Mouse (Mus musculus): ENCODE measurements around the gene Kir3dl2.
"Not testable (repeated sequence)": the region's sequence is repeated elsewhere in the genome, so short reads cannot be mapped to it uniquely, and the experiment has no call there.

Kir3dl2 gene

GRCm38 (mm10) chrX:136543956-136544355 lies at the start of gene Kir3dl2:
Kir3dl2 (minus strand) TSS chrX:136544056.
- DNase-seq (ENCODE audit: low spot score in 2 of 2), result not testable (repeated sequence)

GRCm38 (mm10) chrX:136590897-136591257 lies 47.0 kb upstream of the Kir3dl2 start:
- no peak for DNase-seq (ENCODE audit: low spot score in 2 of 2)

GRCm38 (mm10) chrX:136590199-136590896 lies 46.5 kb upstream of the Kir3dl2 start, which contains the start of gene Tceal3:
Tceal3 (plus strand) TSS chrX:136590842.
- DNase-seq (ENCODE audit: low spot score in 2 of 2), result no peak

GRCm38 (mm10) chrX:136584617-136585016 lies 40.8 kb upstream of the Kir3dl2 start:
- no peak for DNase-seq (ENCODE audit: low spot score in 2 of 2)

GRCm38 (mm10) chrX:136569094-136569493 lies 25.2 kb upstream of the Kir3dl2 start:
- not testable (repeated sequence) for DNase-seq (ENCODE audit: low spot score in 2 of 2)

GRCm38 (mm10) chrX:136517699-136518098 lies 26.2 kb downstream of the Kir3dl2 start, which contains the start of gene Kir3dl1:
Kir3dl1 (plus strand) TSS chrX:136517999.
- not testable (repeated sequence) for DNase-seq (ENCODE audit: low spot score in 2 of 2)
